Mouse (Mus musculus) cerebellum, postnatal 36 days (tissue): ENCODE data around the gene Mthfsd.

Experiments
- DNase-seq, 2 experiments: peaks; one replicate each; pipeline ENCODE4 v3.0.0; 2021 to 2022; ENCODE audit warnings: mixed read lengths in 2 of 2

The Mthfsd gene

DNA sequence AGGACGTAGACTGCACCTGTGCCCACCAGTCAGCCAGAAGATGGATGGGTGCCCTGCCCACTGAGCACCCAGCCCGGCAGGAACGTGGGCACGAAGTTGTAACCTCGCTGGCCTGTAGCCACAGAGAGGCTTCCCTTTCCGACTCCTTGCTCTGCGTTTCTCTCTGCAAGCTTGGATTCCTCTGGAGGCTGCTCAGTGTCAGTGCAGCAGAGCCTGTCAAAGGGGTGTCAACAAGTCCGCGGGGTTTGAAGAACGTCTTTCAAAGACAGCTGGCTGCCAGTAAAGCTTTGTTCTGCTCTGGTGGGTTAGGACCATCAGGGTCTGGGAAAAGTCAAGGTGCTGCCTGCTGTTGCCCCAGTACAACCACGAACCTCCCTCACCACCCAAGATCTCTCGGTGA is 36.7 kb downstream of the Mthfsd start:
- DNase-seq = no peak

DNA sequence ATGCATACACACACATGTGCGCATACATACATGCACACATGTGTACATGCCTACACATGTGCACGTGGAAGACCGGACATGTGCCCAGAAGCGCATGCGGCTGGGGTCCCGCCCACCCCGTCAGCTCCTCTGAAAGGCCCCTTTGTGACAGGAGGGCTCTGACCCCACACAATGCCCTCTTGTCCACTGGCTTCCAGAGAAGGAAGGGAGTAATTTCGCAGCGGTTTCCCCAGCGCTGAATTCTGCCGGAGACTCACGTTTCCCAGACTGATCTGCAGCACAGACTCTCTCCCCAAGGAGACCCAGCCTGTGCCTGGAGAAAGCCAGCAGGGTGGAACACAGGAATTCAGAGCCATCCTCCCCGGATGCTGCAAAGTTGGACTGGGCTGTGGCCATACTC is 44.5 kb downstream of the Mthfsd start:
- DNase-seq = no peak

DNA sequence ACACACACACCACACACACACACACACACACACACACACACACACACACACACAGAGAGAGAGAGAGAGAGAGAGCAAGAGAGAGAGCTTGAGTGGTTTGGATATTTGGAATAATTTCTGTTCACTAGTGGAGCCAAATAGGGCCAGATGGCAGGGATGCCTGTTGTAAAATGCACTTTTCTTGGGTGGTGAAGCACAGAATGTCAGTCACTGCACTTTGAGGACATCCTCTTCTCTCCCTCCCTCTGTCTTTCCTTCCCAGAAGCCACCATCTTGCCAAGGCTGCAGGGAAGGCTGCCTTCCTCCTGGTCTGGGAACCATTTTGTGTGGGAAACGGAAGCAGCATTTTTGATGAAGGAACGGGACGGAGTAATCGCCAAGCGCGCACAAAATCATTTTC is 45.7 kb downstream of the Mthfsd start:
- no peak for DNase-seq

DNA sequence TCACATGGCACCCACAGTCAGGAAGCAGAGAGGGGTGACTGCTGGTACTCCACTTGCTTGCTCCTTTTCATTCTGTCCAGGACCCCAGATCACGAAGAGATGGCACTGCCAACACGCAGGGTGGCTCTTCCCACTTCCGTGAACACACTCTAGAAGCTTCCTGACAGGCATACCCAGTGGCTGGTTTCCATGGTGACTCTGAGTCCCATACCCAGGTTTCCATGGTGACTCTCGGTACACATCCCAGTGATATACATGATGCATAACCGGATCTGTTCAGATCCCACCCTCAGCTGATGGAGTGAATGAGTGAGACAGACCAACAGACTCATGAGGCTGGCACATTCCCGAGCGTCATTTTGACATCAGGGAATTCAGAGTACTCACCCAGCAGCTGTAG is 49.1 kb downstream of the Mthfsd start:
- no peak for DNase-seq

DNA sequence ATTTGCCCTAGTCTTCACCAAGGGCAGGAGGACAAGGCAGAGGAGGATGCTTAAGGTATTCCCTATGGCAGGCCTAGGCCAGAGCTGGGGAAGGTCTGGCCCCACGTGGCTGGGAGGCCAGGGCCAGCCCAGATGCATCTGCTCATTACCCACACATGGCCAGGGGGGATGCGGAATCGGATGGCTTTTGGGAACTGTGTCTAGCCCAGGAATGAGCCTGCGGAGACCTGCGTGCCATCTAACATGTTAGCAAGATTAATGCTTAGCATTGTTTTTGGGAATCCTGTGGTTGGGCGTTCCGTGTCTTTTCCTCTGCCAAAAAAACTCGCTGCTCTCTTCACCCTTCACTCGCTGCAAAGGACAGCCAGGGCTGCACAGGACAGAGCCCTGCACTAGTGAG is 50.1 kb downstream of the Mthfsd start:
- no peak for DNase-seq

DNA sequence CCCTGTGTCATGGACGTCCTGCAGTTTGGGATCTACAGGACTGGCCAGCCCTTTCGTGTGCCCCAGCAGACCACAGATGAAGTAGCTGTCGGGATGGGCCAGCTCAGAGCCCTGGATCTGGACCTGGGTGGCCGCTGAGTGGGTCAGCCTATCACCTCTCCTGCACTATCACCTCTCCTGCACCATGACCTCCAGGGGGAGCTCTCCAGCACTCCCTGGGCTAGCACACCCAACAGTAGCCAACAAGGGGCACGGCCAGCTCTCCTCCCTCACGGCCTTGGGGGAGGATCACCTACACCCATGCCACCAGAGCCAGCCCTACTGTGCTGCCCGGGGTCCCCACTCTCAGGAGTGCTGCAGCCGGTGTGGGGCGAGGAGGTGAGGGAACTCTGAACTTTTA is 60.8 kb downstream of the Mthfsd start:
- no peak for DNase-seq

DNA sequence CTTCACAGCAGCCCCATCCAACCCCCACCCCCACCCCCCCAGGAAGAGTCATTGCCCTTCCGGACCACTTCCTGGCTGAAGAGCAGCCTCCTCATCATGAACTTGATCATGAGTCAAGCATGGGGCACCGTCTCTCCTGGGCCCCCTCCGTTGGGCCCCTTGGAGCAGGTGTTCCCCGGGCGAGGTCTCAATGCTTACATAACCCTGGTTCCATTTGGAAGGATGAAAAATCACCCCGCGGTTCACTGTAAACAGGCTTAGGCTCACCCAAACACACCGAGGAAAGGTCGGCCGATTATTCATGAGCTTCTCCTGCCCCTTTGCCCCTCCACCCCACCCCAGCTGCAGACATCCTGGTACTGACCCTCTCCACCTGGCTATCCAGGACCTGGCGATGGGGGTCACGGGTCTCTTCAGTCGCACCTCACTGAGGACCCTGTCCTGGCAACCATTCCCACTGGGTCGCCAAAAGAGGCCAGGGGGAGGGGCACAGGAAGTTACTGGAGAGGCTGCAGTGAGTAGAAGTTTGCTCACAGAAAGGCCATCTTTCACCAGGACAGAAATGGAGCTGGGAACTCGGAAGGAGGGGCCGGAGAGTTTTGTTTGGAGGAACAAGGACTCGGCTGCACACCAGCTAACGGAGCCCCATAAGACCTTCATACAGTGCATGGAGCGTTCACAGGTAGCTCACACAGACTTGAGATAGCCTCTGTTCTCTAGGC is 64.3 kb downstream of the Mthfsd start:
- DNase-seq = no peak
